Mouse (Mus musculus) layer of hippocampus, adult 9-10 months (tissue): ENCODE data around the gene Gm21964.

Source experiments
- DNase-seq: peaks from one replicate; pipeline ENCODE4 v3.0.0; 2022; ENCODE audit warnings: low spot score

The Gm21964 gene

DNA sequence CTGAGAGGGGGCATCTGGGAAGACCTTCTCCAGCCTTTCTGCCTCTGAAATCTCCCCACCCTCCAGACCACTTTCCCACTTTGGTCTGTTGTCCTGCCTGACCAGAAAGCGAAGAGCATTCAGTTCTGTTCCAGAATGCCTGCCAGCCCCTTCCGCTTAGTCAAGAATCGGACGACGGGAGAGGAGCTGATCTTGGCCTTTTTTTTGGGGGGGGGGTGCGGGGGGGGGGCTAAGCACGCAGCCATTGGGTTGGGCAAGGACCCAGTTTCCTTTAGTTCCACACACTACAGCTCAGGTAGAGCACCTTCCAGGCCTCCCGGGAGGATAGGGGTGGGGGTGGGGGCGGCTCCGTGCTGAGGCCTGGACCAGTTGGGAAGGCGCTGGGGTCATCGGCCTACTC, at the start of gene Gm21964:
Gene Gm21964 (plus strand): TSS at position 301 of the 400 bp plus-strand sequence.
- DNase-seq = no peak

DNA sequence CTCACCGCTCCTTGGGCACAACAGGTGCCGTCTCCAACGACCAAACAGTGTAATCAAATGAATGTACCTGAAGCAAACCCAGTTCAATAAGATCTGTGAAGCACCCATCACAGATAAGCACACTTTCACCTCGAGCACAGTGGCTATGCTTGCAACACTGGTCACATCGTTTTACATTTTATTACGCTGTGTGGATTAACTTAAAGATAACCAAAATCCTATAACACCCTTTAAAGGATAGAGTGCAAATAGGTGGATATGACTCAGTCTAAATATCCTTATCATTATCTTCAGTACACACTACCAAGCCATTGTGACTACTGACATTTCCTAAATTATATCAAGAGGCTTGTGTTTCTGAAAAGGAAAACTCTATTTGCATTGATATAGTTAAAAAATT, 49.8 kb upstream of the Gm21964 start:
- DNase-seq = no peak

DNA sequence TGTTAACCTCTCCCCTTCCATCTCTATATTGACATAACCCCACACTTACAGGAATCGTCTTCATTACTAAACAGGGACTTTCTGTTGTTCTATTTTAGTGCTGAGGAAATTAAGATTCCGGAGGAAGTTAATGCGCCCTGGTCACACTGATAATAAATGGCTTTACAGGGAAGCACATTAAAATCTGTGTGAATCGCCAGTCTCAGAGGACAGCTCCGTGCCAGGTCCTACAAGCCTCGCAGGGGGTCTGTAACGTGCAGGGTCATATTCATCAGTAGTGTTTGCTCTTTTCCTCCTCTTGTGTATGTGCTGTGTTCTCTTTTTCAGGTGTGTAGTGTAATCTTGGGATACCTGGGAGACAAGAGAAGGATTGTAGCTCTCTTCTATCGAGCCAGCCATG, 42.8 kb upstream of the Gm21964 start:
- no peak for DNase-seq

DNA sequence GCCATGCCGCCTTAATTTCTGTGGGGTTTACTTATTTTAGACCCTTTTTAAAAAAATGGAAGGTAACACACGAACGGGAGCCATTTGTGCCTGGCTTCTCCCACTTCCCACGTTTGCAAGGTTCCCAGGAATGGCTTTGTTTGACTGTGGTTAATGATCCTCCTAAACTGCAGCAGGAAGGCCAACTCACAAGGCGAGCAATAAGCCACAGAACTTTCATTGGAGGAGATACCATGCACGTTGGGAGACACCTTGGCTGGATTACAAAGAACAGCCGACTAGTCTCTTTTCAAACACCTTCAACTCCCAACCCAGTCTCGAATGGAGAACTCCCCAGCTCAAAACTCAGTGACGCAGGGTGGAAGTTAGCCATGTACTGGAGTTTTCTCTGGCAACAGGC, 36.8 kb upstream of the Gm21964 start:
- no peak for DNase-seq

DNA sequence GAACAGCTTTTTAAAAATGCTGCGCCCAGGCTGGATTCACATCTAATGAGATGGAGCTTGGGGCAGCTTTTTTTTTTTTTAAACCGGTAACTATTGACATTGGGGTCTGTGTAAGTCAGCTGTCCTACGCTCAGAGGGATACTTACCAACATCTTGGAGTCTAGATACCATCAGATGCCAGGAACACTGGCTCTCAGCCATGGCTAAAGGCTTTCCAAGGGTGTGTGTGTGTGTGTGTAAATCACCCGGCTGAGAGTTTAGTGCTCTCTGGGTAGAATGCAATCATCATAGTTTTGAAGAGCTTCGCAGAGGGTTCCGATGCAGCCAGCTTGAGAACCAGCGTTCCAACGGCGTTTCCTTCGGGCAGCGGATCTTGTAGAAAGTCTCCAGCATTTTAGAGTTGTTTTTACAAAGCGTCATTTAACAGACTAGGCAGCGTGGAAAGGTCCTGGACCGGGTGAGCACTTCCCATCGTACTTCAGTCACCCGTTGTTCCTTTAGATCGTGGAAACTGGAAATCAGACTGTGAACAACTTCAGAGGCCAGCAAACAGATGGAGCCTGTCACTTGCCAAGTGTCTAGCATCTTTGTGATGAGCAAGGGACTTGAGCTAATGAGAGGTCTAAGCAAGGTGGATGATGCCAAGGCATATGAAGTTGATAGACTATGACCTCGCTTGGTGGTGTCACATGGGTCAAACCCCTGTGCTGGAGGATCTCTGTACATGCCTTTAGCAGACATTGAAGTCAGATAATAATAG, 36.2 kb upstream of the Gm21964 start:
- no peak for DNase-seq

DNA sequence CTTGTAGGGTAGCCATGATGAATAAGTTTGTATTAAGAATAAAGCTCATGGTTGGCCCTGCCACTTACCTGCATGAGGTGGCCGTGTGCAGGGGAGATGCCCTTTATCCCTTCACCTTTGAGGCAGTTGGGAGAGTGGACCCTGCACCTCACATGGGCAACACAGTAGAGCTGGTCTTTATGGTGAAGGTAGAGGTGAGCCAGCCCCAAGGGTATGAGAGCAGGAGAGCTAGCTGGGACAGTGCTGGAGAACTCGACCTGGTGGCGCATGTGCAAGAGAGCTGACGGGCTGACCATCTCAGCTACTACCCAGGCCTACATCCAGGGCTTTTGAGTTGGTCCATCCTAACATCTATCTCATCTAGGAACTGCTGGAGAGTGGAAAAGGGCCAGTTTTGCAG, 35.3 kb upstream of the Gm21964 start:
- no peak for DNase-seq

DNA sequence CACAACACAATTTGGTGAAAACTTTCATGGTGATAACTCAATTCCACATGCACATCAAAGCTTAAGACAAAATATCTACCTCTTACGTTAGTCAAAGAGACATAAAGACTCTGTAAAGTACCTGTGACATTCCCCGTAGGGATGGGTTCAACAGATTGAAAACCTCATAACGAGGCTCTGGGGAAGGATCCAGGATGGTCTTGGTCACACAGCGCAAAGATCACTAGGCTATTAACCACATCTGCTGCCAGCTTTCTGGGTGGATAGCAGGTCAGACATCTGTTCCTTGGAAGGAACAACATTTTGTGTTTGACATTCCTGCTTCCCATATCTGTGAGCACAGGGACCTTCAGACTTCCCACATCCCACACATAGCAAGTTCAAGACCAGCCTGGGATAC, 31.3 kb upstream of the Gm21964 start:
- no peak for DNase-seq

DNA sequence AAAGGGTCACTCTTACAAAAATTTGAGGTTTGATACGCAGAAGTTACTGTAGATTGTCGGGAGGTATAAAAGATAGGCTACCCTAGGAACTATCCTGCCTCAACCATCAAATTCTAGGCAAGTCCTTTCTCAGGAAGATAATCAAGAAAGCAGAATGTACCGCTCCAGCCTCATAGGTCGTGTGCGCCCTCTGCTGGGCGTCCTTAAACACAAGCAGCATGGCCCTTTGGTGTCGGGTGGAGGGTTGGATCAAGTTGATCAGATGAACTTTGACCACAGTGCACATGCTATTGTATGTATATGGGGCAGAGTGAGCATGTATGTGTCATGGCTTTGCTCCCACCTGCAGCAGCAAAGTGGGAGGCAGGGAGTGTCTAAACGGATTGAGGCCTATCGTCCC, 29.4 kb upstream of the Gm21964 start:
- peak; percentile 41 for DNase-seq

DNA sequence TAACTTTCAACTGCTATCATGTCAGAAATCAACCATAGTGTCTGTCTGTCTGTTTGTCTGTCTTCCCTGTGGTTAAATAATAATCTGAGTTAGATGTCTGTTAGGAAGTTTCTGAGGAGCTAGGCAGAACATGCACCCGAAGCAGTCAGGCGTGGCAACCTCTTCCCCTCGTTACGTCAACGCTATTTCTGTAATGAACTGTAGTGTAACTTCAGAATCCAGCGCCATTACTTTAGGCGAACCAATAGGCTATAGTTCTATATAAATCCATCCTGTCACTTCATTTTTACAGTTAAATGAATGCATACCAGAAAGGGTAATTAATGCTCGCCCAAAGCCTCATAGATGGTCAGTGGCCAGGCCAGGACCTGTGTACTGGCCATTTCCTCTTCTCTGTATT, 26.5 kb upstream of the Gm21964 start:
- DNase-seq = no peak

DNA sequence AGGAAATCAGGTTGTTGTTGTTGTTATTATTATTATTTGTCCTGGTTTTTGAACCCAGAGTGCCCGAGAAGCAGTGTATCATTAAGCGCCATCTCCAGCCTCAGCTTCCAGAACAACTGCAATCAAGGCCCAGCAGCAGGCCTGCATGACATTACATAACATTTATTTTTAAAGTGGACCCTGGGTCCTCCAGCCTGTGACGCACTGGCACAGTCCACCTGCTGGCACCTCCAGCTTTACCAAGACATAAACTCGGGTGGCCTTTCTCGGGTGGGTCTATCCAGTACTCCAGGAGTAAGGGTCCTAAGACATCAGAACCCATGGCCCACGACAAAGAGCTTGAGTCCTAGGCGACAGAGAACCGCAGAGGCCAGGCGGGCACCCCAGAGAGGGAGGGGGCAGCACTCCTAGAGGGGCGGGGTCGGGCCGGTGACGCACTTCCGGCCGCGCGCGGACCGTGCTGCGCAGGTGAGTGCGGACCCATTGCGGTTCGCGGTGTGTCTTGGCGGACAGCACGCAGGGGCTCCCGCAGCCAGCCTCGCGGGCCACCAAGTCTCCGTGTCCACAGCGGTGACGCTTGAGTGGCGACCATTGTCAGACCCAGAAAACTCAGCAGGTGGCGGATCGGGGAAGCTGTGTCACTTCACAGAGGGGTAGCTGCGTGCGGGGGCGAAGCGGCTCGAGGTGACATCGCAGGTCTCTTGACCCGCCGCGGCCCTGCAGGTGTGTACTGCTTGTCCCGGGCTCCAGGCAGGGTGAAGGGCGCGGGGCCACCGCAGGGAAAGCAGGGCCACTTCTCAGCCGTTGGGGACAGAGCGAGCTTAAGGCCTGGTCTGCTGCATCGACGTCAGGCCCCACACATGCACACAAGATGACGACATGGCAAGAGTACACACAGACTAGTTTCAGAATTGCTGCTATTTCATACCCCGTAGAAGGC, 21.5 kb upstream of the Gm21964 start, which contains the start of gene Zfp612:
Gene Zfp612 (plus strand): TSS at position 465 of the 940 bp plus-strand sequence.
- DNase-seq = no peak

DNA sequence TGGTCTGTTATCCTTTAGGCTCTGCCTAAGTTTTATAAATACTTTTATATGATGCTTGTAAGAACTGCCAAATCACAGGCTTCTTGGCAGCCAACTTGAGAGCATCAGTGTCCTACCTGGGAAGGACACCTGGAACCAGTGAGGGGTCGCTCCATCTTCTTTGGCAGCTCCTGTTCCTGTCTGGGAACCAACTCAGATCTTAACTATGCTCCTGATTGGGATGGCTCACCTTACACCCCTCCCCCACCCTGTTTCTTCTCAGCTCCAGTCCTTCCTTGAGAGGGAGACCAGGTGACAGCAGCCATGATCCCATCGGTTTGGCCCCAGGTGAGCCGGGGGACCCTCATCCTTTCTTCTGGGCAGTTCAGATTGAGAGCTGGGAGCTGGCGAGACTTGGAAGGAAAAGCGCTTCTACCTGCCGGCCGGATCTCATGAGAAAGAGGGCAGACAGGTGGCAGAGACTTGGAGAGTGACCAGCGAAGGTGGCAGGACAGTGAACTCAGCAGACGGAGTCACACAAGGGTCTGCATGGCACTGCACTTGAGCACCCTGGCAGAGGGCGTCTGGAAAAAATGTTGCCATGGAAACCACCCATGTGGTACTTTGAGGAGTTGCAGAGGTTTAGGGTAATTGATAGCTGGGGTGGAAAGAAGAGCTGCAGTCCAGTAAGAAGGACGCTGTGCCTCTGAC, 18.4 kb upstream of the Gm21964 start:
- DNase-seq = no peak

DNA sequence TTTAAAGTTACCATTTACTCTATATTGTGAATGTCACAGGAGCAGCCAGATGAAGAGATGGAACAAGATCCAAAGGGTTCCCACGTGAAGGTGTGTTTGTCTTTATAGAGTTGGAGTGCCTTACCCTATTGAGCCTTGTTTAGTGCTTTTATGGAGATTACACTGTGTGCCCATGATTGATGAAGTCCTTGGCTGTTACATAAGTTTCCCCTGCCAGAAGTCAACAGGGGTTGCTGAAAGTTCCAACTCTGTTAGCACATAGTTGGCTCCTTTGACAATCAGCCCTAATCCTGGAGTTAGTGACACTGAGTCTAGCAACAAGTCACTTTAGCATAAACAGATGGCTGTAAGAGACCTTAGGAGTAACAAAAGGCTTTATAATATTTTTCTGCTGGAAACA, 9.1 kb upstream of the Gm21964 start:
- no peak for DNase-seq

DNA sequence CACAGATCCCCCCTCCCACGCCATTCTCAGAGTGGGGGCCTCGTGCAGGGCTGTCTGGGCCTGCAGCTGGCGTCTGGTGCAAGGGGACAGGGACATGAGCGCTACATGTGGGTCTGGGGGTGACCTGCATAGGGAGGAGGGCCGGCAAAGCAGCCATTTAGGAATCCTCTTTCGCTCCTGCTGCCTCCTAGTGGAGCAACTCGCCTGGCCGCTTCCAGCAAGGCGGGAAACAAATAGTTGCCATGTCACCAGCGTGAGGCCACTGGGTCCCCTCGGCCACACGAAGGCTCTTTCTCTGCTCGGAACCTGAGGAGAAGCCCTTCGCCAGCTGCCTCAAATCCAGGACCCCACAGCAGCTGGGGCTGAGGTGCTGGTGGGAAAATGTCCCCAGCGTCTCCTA, 669 bp downstream of the Gm21964 start:
- no peak for DNase-seq

DNA sequence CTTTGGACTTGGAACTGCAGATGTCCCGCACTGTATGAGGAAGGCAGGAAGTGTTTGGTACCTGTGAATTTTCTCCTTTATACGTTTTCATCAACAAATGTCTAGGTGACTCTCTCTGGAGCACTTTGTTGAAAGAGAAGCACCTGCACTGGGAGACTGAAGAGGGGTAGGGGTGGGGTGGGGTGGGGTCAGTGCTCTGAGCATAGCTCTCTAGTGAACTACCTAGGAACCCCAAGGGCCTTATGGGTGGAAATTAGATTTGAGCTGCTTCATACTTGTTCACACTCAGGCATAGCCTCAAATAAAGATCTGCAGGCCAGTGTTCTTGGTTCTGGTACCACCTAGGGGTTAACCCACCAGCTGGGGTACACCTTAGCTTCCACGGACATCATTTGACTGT, 1.6 kb downstream of the Gm21964 start, which contains the start of gene Gm17720:
Gene Gm17720 (minus strand): TSS at position 101 of the 400 bp plus-strand sequence.
- DNase-seq = no peak

DNA sequence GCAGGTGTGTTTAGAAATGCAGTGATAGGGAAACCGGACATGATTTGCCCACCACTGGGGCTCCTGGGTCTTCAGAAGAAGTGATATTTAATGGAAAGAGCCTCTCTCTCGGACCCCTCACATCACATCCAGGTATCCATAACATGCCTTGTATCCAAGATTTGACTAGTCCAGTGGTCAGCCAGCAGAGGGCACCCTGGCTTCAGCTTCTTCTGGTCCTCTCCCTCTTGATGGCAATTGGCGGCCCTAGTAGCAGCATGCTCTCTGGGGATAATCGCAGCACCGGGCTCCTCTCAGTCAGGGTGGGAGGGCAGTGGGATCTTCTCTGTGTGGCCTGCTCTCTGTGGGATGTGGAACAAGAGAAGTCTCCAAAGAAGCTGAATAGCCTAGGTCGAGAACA, 18.7 kb downstream of the Gm21964 start:
- DNase-seq = no peak

DNA sequence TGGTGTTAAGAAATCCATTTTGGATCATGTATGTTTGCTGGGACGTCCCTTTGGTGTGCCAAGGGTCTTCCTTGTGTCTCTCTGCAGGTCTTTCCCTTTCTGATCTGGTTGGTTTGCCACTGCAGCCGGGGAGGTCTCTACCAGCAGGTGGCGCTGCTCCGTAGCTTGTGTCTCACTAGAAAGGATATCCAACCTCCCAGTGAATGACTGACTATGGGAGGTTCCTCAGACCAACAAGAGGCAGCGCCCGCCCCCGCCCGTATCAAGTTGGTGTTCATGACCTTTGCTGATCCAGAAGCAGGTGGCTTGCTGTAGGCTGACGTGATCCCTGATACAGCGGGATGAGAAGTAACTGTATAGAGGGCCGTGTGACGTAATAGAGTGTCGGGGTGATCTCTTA, 29.5 kb downstream of the Gm21964 start:
- DNase-seq = peak; percentile 82

DNA sequence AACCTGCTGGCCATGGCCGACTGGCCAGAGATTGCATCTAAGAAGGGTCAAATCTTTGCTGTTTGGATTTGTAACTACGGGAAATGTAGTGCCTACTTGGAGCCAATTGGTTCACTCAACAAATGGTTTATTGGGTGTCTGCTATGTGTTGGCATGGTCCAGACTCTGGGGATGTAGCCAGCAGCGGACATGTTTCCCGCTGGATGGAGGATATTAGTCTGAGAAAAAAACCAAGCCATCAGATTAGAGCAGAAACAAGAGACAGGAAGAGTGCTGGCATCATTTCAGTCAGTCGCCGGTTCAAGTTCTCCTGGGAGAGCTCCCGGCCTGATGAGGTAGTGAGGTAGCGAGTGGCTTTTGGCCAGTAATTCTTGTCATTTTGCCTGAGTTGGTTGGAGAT, 33.2 kb downstream of the Gm21964 start:
- no peak for DNase-seq

DNA sequence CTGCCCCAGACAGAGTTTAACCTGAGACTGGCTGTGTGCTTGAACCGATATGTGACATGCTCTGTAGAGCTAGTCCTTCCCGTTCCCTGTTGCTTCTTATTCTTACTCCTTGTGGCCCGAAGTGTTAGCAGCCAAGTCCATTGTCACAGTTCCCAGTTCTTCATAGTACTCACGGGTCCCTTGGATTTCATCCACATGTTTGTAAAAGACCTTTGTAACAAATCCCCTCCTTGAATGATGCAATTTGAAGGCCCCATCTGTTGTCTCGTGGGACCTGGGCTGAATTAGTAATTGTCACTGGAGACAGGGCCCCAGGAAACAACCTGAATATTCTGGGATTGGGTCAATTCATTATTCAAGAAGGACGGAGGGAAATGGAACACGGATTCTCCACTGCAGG, 34.5 kb downstream of the Gm21964 start:
- no peak for DNase-seq

DNA sequence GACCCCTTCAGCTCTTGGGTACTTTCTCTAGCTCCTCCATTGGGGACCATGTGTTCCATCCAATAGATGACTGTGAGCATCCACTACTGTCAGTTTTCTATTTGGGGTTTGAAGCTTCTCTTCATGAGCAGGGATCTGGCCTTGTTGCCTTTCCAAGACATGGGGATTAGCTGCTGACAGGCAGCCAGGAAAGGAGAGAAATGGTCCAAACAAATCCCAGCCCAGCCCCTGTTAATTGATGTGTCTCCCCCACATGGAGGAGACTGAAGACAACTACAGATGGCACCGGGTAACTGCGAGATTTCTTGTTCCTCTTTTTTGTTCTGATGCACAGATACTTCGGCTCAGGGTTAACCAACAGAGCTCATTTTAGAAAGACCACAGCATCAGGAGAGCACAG, 39.1 kb downstream of the Gm21964 start:
- no peak for DNase-seq

DNA sequence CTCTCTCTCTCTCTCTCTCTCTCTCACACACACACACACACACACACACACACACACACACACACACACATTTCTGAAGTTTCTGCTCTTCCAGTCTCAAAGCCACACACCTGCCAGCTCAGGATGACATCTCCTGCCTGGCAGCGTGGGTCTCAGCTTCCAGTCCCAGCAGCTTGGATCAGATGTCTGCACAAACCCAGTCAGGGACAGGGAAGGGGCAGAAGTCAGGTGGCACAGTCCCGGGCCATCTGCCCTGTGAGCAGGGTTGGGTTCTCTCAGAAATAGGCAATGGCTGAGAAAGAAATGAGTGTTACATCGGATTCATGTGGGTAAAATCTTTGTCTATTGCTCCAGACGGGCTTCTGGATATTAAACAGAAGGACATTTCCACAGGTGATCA, 39.8 kb downstream of the Gm21964 start:
- DNase-seq = no peak

DNA sequence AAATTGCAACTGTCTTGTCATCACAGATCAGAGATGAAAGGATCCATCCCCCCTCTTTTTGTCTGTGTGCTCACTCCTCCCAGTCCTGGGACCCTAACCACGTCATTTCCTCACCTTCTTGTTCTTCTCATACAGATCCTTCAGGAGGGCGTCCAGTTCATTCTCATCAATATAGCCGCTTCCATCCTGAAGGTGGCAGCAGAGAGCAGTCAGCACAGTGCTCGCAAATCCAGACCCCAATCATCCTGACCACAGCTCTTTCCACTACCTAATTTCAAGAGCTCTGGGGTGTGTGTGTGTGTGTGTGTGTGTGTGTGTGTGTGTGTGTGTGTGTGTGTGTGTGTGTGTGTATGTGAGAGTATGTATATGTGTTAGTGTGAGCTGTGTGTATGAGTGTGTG, 44.5 kb downstream of the Gm21964 start:
- DNase-seq = no peak

DNA sequence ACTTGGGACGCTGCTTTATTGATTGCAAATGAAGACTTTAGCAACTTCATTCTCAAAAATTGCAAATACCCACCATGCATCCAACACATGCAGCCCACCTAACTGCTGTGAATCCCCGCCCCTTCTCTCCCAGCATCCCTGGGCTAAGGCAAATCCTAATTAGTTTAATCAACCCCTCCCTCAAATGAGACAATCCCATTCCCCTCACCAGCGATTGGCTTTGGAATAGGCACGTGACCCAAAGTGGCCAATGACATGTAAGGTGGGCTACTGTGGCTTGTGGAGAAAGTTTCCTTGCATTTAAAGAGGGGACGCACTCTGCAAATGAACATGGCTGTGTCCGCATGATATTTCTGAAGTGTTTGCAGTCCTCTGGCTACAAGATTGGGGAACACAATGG, 51.9 kb downstream of the Gm21964 start:
- no peak for DNase-seq
